Comparison of ENCODE assay signal across 15 mouse cellular contexts in the genomic region with DNA sequence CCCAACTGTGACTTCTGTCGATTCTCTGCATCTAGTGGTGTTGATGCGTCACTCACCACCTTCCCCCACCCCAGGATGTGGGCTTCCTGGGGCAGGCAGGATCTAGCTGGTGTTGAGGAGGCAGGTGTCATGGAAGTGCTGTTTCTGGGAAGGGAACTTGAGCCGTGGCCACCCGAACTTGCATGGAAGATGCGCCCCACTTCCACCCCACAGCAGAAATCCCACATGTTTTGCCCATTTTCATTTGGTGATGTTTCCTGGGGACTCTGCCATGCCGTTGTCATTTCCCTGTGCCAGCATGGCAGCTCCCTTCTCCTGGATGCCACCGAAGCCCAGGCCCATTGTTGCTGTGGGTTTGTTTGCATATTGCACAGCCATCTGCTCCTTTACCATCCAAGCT. TPM values are rescaled to one million over a fixed set of nuclear protein-coding genes. Genes with fewer than 3 reads are reported as not detected.
A peak's percentile ranks its signal among the peaks of the same experiment; 100 is the strongest.
DNase-seq lines count a peak whose midpoint lies in the region; TF ChIP-seq lines count a peak whose summit lies in the region.
"Had no signal": no experiment of that assay in that cellular context is flagged by ENCODE, and none has a peak within 500 bp of the region (broad histone marks: within the 10 kb centered on the region; RNA-seq: fewer than 3 reads in every experiment).

No protein-coding gene starts in this region.

- no peak overlapping the region for H3K27ac ChIP-seq in heart, embryonic 10.5 days
- H3K27ac ChIP-seq: embryonic facial prominence, embryonic 15.5 days; gastrocnemius, adult 2 months; liver, embryonic 13.5 days had no signal

- H3K9me3 ChIP-seq in heart, embryonic 10.5 days, result no peaks in the 10 kb centered on the region
- H3K9me3 ChIP-seq: embryonic facial prominence, embryonic 15.5 days; liver, embryonic 13.5 days had no signal

- peak; percentile 47 to 71 for DNase-seq in layer of hippocampus, adult 18-20 months (ENCODE audit: low spot score in 2 of 2)
- no peak for DNase-seq in layer of hippocampus, postnatal 25 days (ENCODE audit: extremely low spot score in 1 of 2, low spot score in 1 of 2)
- DNase-seq in CD4-positive, CD25-positive, alpha-beta regulatory T cell, adult 2 months (ENCODE audit: low read depth, low spot score), result peak; percentile 58
- DNase-seq in brain, embryonic 14.5 days (ENCODE audit: low read depth), result peak; percentile 66
- peak; percentile 7 to 8 for DNase-seq in thymus, adult 18-20 months
- no peak for DNase-seq in heart, embryonic 10.5 days (ENCODE audit: low spot score)
- no peak for DNase-seq in gastrocnemius, adult 18-20 months (ENCODE audit: low spot score)
- DNase-seq: cerebellum, adult 11-12 months; gastrocnemius, adult 2 months; heart, postnatal 4 days; kidney, postnatal 10 days; liver, embryonic 13.5 days; lung, postnatal 10 days had no signal

- H3K27me3 ChIP-seq in heart, embryonic 10.5 days (ENCODE audit: insufficient read depth, poor library complexity, severe bottlenecking), result no peaks in the 10 kb centered on the region
- H3K27me3 ChIP-seq: embryonic facial prominence, embryonic 15.5 days; liver, embryonic 13.5 days had no signal

- H3K4me3 ChIP-seq in heart, embryonic 10.5 days, result no peak overlapping the region
- H3K4me3 ChIP-seq: embryonic facial prominence, embryonic 15.5 days; gastrocnemius, adult 2 months; liver, embryonic 13.5 days; myocyte had no signal

- TF ChIP-seq POLR2A in brain, embryonic 14.5 days (IDR thresholded peaks at IDR 0.05; ENCODE audit: borderline replicate concordance, extremely low read depth, insufficient read depth, insufficient read length, poor library complexity, severe bottlenecking), result no peak

- H3K36me3 ChIP-seq in heart, embryonic 10.5 days, result no peaks in the 10 kb centered on the region
- H3K36me3 ChIP-seq: embryonic facial prominence, embryonic 15.5 days; liver, embryonic 13.5 days had no signal

- TF ChIP-seq CTCF in brain, embryonic 14.5 days (IDR thresholded peaks at IDR 0.05; ENCODE audit: borderline replicate concordance, extremely low read depth, insufficient read depth, insufficient read length), result no peak

- peaks cover 10% of the 10 kb centered on the region for H3K4me1 ChIP-seq in heart, embryonic 10.5 days

- WGBS in heart, embryonic 10.5 days, result 81% methylated on average over 7 of the region's 7 CpGs

RNA-seq across cellular contexts. Expression of gene Med27, which starts 42.3 kb away (rescaled TPM):
- total RNA-seq in layer of hippocampus, adult 18-20 months (2021), result 10 to 100 TPM; 48.2 to 49.0 TPM
- 10 to 100 TPM; 41.9 to 46.7 TPM for total RNA-seq in layer of hippocampus, postnatal 25 days (2021)
- polyA plus RNA-seq in brain, embryonic 14.5 days (2012; rRNA removed), result 64.9 and 105 TPM in 2 replicates
- 40.0 and 53.8 TPM in 2 replicates for polyA plus RNA-seq in heart, embryonic 10.5 days (2016; fragmentation: Nextera tagmentation; extraction: Ambion mirVana)
- 10 to 100 TPM; 14.4 to 15.4 TPM for total RNA-seq in gastrocnemius, adult 18-20 months (2021)

Comparison
In these comparisons a context has a peak if more than half of its experiments do, and no peak if none do; other contexts are left out.
1. DNase-seq: peak in layer of hippocampus, adult 18-20 months (2 of 2), CD4-positive, CD25-positive, alpha-beta regulatory T cell, adult 2 months (single experiment), brain, embryonic 14.5 days (single experiment) and thymus, adult 18-20 months (2 of 2); none in layer of hippocampus, postnatal 25 days (0 of 2), heart, embryonic 10.5 days (single experiment) and gastrocnemius, adult 18-20 months (single experiment).